Mouse (Mus musculus) ES-Bruce4 (cell line): ENCODE results near the gene Csde1.

ENCODE experiments used
- CTCF ChIP-seq: IDR thresholded peaks from one replicate; pipeline ENCODE4 v1.8.1; 2011; ENCODE audit warnings: low read depth, low read length
- EP300 ChIP-seq: IDR thresholded peaks from 2 replicates; pipeline ENCODE4 v1.6.1; 2011; ENCODE audit warnings: low read depth, low read length; ENCODE audit not compliant: insufficient read depth
- POLR2A ChIP-seq: IDR thresholded peaks from one replicate; pipeline ENCODE4 v1.8.1; 2011; ENCODE audit warnings: low read length; ENCODE audit not compliant: insufficient read depth

- TF ChIP-seq POLR2A (no peak), EP300 (no peak), CTCF (no peak)
These were observed 20.7 kb downstream of the Csde1 start for GRCm38 (mm10) chr3:103040861-103041379.
